Mouse (Mus musculus) embryonic facial prominence, embryonic 15.5 days (tissue): ENCODE data around the gene Ipo5. TPM values are rescaled to one million over a fixed set of nuclear protein-coding genes. Genes with fewer than 3 reads are reported as not detected.

Experiments
- ATAC-seq: fragments of 200-750 bp; cut with Nextera tagmentation; 2 replicates; pipeline ENCODE4 v1.8.0; 2017; ENCODE audit warnings: low read depth, moderate TSS enrichment; ENCODE audit not compliant: insufficient number of reproducible peaks, low FRiP score, low TSS enrichment
- H3K27ac ChIP-seq: fragments of 300-500 bp; sonication (generic); replicated peaks from 2 replicates; pipeline ENCODE4 v1.5.1; 2015; ENCODE audit warnings: mild to moderate bottlenecking, inconsistent platforms
- H3K27me3 ChIP-seq: fragments of 300-500 bp; sonication (generic); 2 replicates; pipeline ENCODE4 v1.6.1; 2015; ENCODE audit warnings: inconsistent platforms
- H3K36me3 ChIP-seq: fragments of 300-500 bp; sonication (generic); 2 replicates; pipeline ENCODE4 v1.6.1; 2015; ENCODE audit warnings: mild to moderate bottlenecking, inconsistent platforms
- H3K4me1 ChIP-seq: fragments of 300-500 bp; sonication (generic); 2 replicates; pipeline ENCODE4 v1.6.1; 2015; ENCODE audit warnings: inconsistent platforms
- H3K4me2 ChIP-seq: fragments of 300-500 bp; sonication (generic); replicated peaks from 2 replicates; pipeline ENCODE4 v1.6.1; 2015; ENCODE audit warnings: mild to moderate bottlenecking, inconsistent platforms
- H3K4me3 ChIP-seq: fragments of 300-500 bp; sonication (generic); replicated peaks from 2 replicates; pipeline ENCODE4 v1.5.1; 2015; ENCODE audit warnings: mild to moderate bottlenecking, inconsistent platforms
- H3K9ac ChIP-seq: fragments of 300-500 bp; sonication (generic); 2 replicates; pipeline ENCODE4 v1.6.1; 2015; ENCODE audit warnings: inconsistent platforms
- H3K9me3 ChIP-seq: fragments of 300-500 bp; sonication (generic); replicated peaks from 2 replicates; pipeline ENCODE4 v1.6.1; 2016; ENCODE audit warnings: inconsistent platforms
- WGBS: fragments of 180-500 bp; shearing (Covaris S2); methylation state at CpG from one replicate; pipeline ENCODE4 v1.1.7; 2015; 5-methylcytosine and 5-hydroxymethylcytosine counted together
- polyA plus RNA-seq: library from polyadenylated mRNA; unstranded; fragments of >200 nt; fragmentation: Nextera tagmentation; extraction: Ambion mirVana; gene quantifications from 2 replicates; pipeline ENCODE4 v1.2.1, GENCODE M21; 2015

Ipo5 gene
- polyA plus RNA-seq, result 70.7 and 73.8 TPM in 2 replicates

DNA sequence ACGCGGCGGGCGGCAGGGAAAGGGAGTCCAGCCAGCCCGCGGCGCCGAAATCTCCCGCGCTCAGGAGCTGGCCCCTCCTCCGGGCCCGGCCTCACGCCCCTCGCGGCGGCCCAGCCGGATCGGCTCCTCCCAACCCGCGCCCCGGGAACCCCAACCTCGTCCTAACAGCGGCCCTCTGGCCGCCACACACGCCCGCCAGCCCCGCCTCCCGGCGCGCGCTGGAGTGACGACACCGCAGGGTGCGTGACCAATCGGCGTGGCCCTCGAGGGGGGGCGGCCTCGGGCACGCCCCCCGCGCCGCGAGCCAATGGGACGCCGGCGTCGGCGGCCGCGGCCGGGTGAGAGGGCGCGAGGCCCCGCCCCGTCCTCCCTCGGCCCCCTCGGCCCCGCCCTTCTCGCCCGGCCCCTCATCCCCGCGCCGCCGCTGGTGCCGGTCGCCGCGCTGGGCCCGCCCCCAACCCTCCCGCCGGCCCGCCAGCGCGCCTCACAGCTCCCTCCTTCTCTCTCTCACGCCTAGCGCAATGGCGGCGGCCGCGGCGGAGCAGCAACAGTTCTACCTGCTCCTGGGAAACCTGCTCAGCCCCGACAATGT is at the start of gene Ipo5:
Ipo5 (plus strand) TSS at position 492 of the 592 bp plus-strand sequence.
- Histone ChIP-seq H3K4me2 (peak within 1 kb of the TSS; percentile 80), H3K4me3 (peak within 1 kb of the TSS; percentile 86), H3K36me3 (no peaks in the 10 kb centered on the region), H3K27me3 (no peaks in the 10 kb centered on the region), H3K4me1 (peaks cover 14% of the 10 kb centered on the region), H3K9ac (peak within 1 kb of the TSS; percentile 87), H3K27ac (peak within 1 kb of the TSS; percentile 89), H3K9me3 (no peaks in the 10 kb centered on the region)
- WGBS, result under 1% methylated on average over 69 of the region's 83 CpGs
- peak; percentile 99 for ATAC-seq

DNA sequence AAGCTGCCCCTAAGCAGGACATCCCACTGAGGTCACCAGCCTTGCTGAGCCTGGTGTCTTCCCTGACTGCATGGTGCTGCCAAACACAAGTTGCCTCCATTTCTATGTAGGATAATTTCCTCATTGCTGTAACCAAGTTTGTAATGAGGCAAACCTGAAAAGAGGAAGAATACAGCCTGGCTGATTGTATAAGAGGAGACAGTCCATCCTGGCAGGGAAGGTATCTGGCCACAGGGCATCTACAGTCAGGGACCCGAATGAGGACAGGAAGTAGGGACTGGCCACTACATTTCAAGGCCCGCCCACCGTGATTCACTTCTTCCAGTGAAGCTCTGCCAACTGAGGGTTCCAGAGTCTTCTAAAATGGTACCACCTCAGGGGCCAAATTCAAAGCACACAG is 47.8 kb upstream of the Ipo5 start:
- Histone ChIP-seq H3K27me3 (no peaks in the 10 kb centered on the region), H3K36me3 (no peaks in the 10 kb centered on the region), H3K4me3 (no peak overlapping the region), H3K27ac (no peak overlapping the region), H3K4me1 (peaks cover 3% of the 10 kb centered on the region; the same call in 1 of the 2 replicates), H3K9me3 (no peaks in the 10 kb centered on the region), H3K9ac (no peak overlapping the region), H3K4me2 (no peak overlapping the region)
- WGBS, result 82% methylated on average over 3 of the region's 3 CpGs
- ATAC-seq, result no peak

DNA sequence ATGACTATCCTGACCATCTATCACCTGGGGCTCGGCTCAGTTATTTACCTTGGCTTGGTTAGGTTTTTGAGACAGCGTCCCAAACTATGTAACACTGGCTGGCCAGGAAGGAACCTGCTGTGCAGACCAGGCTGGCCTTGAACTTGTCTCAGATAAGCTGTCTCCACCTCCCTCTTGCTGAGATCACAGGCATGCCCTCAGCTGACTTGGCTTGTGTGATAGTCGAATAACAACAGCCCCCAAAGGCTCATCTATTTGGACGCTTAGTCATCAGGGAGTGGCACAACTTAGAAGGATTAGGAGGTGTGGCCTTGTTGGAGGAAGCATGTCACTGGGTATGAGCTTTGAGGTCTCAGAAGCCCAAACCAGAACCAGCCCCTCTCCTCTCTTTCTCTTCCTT is 46.1 kb upstream of the Ipo5 start:
- ATAC-seq, result no peak
- Histone ChIP-seq H3K27ac (no peak overlapping the region), H3K36me3 (no peaks in the 10 kb centered on the region), H3K4me1 (peaks cover 9% of the 10 kb centered on the region), H3K4me3 (no peak overlapping the region), H3K9me3 (no peaks in the 10 kb centered on the region), H3K27me3 (no peaks in the 10 kb centered on the region), H3K4me2 (no peak overlapping the region), H3K9ac (no peak overlapping the region)
- 81% methylated on average over 4 of the region's 4 CpGs for WGBS

DNA sequence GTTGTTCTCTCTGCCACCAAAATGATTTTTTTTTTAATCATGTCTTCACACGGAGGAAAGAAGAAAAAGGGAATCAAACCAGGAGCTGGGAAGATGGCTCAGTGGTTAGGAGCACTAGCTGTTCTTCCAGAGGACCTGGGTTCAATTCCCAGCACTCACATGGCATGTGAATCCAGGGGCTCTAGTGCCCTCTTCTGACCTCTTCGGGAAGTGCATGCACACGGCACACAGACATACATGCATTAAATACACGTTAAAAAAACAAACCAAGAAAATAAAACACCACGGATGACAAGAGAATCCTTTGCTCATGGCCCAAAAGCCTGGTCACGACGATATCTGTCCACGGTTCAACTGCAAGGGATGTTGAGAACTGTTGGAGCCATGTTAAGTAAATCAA is 44.5 kb upstream of the Ipo5 start:
- Histone ChIP-seq H3K4me1 (peaks cover 9% of the 10 kb centered on the region), H3K36me3 (no peaks in the 10 kb centered on the region), H3K27me3 (no peaks in the 10 kb centered on the region), H3K4me3 (no peak overlapping the region), H3K9me3 (no peaks in the 10 kb centered on the region), H3K4me2 (no peak overlapping the region), H3K9ac (no peak overlapping the region), H3K27ac (no peak overlapping the region)
- ATAC-seq, result no peak
- WGBS, result 91% methylated on average over 8 of the region's 8 CpGs

DNA sequence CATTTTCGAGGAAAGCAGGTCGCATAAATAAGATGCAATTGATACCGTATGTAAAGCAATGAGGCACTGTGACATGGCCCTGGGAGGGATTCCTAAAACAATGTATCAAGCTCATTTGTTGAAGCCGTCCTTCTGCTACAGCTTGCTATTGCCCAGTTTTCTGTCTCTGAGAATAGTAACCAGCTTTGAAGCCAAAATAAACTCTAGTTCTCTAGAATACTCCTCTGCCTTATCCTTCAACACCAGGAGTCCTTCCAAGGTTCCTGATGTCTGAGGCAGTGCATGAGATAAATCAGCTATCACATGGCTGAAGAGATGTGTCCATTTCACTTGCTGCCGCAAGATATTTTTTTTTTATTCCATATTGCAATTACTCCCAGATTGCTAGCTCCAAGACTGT is 43.9 kb upstream of the Ipo5 start:
- H3K9ac ChIP-seq, result no peak overlapping the region
- no peak overlapping the region for H3K27ac ChIP-seq
- H3K4me1 ChIP-seq, result peaks cover 9% of the 10 kb centered on the region
- ATAC-seq, result no peak
- H3K27me3 ChIP-seq, result no peaks in the 10 kb centered on the region
- WGBS, result 85% methylated on average over 5 of the region's 5 CpGs
- no peak overlapping the region for H3K4me2 ChIP-seq
- no peaks in the 10 kb centered on the region for H3K9me3 ChIP-seq
- no peak overlapping the region for H3K4me3 ChIP-seq
- H3K36me3 ChIP-seq, result no peaks in the 10 kb centered on the region

DNA sequence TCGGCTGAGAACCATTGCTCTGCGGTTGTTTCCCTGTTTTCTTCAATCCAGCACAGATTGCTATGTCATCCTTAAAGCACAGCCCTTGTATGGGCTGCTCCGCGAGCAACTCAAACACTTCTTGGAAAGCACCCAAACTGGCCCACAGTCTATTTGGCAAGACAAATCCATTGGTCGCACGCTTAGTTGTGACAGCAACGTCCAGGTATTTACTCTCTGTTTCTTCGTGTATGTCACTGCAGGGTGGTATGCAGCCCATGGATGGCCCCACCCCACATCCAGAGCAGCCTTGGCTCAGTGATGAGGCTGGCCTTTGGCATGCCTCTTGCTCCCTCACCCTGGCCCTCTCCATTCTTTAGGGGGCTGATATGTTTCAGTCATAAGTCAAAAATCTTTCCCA is 42.5 kb upstream of the Ipo5 start:
- no peaks in the 10 kb centered on the region for H3K9me3 ChIP-seq
- WGBS, result 29% methylated on average over 8 of the region's 8 CpGs
- no peak overlapping the region for H3K9ac ChIP-seq
- H3K4me1 ChIP-seq, result peaks cover 9% of the 10 kb centered on the region
- no peaks in the 10 kb centered on the region for H3K36me3 ChIP-seq
- ATAC-seq, result peak; percentile 65
- H3K27me3 ChIP-seq, result no peaks in the 10 kb centered on the region
- H3K4me3 ChIP-seq, result no peak overlapping the region
- H3K4me2 ChIP-seq, result no peak overlapping the region
- peak overlapping the region; percentile 48 for H3K27ac ChIP-seq

DNA sequence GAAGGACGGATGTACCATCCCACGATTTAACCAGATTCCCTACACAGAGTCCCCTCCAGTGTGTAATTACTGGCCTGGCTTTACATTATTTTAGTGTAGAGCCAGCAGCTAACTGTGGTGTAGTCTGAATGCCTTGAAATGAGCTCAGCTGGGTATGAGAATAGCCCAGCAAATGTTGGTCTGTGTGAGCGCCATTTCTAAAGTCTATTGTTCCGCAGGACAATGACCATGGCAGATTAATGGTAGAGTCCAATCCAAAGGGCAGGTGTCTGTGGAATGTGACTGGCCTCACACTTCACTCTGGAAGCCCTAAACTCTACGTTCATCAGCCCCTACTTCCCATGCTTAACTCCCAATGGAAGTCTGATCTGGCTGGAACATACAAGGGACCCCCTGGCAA is 40.3 kb upstream of the Ipo5 start:
- WGBS, result 75% methylated on average over 5 of the region's 5 CpGs
- no peak overlapping the region for H3K9ac ChIP-seq

DNA sequence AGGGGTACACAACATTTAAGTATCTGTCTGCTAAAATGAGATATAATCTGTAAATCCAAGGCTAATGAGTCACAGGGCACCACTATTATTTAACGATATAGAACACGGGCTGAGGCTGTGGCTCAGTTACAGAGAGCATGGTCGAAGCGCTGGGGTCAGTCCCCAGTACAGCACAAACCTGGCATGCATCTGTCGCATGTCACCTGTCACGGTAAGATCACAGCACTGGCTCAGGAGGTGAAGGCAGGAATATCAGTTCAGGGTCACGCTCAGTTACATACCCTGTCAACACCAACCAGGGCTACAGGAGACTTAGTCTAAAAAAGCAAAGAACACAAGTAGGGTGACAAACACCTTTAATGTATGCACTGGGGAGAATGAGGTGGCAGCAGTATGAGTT is 36.6 kb upstream of the Ipo5 start:
- H3K4me3 ChIP-seq, result no peak overlapping the region
- no peaks in the 10 kb centered on the region for H3K27me3 ChIP-seq
- WGBS, result 80% methylated on average over 7 of the region's 7 CpGs
- no peak overlapping the region for H3K27ac ChIP-seq
- no peak overlapping the region for H3K4me2 ChIP-seq
- no peak overlapping the region for H3K9ac ChIP-seq
- H3K9me3 ChIP-seq, result no peaks in the 10 kb centered on the region
- H3K36me3 ChIP-seq, result no peaks in the 10 kb centered on the region
- no peaks in the 10 kb centered on the region for H3K4me1 ChIP-seq
- peak; percentile 22; the same call in 1 of the 2 replicates for ATAC-seq

More for the DNA sequence above, 40.3 kb upstream of the Ipo5 start:
- Histone ChIP-seq H3K9me3 (no peaks in the 10 kb centered on the region), H3K36me3 (no peaks in the 10 kb centered on the region), H3K27me3 (no peaks in the 10 kb centered on the region), H3K4me2 (no peak overlapping the region), H3K4me3 (no peak overlapping the region), H3K27ac (no peak overlapping the region), H3K4me1 (peaks cover 9% of the 10 kb centered on the region)
- ATAC-seq, result 0 out of 2 replicates have a peak, but pooled peaks have one; percentile 20

DNA sequence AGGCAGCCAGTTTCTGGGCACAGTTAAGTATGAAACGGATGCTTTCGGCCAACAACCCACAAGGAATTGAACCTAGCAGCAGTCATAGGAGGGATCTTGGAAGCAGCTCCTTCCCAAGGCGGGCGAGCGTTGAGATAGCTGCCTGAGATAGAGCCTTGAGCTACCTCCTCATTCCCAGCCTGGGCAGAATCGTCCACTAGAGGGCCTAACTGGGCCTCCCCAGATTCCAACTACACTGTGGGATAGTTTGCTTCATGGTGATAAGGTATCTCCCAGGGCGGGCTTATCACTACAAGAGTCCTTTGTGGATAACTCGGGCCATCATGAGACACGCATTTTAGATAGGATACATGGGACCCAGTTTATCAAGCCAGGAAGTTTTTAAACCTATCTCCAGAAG is 35.9 kb upstream of the Ipo5 start:
- 77% methylated on average over 9 of the region's 9 CpGs for WGBS
- Histone ChIP-seq H3K4me2 (no peak overlapping the region), H3K36me3 (no peaks in the 10 kb centered on the region), H3K4me3 (no peak overlapping the region), H3K9me3 (no peaks in the 10 kb centered on the region), H3K4me1 (no peaks in the 10 kb centered on the region), H3K27ac (no peak overlapping the region), H3K27me3 (no peaks in the 10 kb centered on the region), H3K9ac (no peak overlapping the region)
- ATAC-seq, result no peak

DNA sequence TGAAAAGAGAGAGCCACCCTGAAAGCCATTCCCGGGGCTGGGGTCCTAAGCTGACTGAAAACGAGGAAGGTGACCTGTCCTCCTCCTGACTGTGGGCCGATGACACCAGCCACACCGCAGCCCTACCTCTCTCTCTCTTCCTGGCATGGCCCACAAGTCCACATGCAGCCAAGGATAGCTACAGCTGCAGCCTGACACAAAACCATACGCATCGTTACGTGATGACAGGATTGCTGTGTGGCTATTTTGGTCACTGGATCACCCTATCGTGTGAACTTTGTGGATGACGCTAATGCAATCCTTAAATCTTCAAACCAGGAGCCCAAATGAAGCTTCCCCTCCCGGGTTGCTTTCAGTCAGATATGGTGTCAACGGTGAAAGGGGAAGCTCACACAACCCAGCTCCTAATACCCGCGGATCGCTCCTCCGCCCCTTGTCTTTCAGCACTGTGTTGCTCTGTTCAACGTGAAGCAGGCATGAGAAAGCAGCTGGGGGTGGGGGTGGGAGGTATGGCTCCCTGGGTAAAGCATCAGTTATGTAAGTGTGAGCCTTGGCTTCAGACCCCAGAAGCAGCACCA is 35.1 kb upstream of the Ipo5 start:
- WGBS, result 72% methylated on average over 16 of the region's 16 CpGs
- H3K4me2 ChIP-seq, result no peak overlapping the region
- no peaks in the 10 kb centered on the region for H3K4me1 ChIP-seq
- H3K9ac ChIP-seq, result no peak overlapping the region
- no peaks in the 10 kb centered on the region for H3K27me3 ChIP-seq
- ATAC-seq, result no peak
- no peaks in the 10 kb centered on the region for H3K9me3 ChIP-seq
- no peak overlapping the region for H3K27ac ChIP-seq
- no peaks in the 10 kb centered on the region for H3K36me3 ChIP-seq
- no peak overlapping the region for H3K4me3 ChIP-seq

DNA sequence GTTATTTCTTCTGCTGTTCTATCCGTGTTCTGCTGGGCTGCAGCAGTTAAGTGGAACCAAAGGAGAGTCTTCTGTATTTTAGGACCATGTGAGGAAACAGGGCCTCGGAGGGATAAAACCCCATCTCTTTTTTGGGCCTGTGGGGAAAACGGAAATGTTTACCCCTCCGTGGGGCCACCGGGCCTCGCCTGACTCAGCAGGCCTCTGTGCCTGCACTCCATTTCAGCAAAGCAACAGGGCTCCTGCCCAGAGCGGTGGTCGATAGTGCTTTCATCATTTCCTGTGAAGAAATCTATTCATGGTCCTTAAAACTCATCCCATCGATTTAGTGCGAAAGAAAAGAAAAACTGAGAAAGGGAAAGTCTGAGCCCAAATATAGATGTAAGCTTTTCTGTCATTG is 33.9 kb upstream of the Ipo5 start:
- H3K4me2 ChIP-seq, result no peak overlapping the region
- no peaks in the 10 kb centered on the region for H3K4me1 ChIP-seq
- H3K27ac ChIP-seq, result no peak overlapping the region
- no peaks in the 10 kb centered on the region for H3K9me3 ChIP-seq
- no peak overlapping the region for H3K9ac ChIP-seq
- H3K4me3 ChIP-seq, result no peak overlapping the region
- WGBS, result 60% methylated on average over 10 of the region's 10 CpGs
- H3K27me3 ChIP-seq, result no peaks in the 10 kb centered on the region
- no peak for ATAC-seq
- no peaks in the 10 kb centered on the region for H3K36me3 ChIP-seq

DNA sequence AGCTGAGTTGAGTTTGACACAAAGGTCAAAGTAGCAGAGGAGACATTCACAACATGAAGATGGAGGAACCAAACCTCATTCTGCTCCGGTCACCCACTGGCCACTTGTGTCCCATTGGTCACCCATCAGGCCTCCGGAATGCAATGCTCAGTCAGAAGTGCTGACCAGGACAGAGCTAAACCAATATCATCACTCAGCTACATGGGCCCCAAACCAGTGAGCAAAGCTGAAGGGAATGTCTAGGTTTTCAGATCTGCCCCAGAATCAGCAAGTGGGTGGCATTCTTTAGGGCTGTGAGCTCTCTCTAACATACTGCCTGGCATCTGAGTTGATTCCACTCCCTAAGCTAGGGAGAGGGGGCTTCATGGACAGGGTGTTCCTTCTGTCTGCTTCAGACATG is 32.0 kb upstream of the Ipo5 start:
- Histone ChIP-seq H3K36me3 (no peaks in the 10 kb centered on the region), H3K27ac (no peak overlapping the region), H3K9me3 (no peaks in the 10 kb centered on the region), H3K4me2 (no peak overlapping the region), H3K4me3 (no peak overlapping the region), H3K27me3 (no peaks in the 10 kb centered on the region), H3K9ac (no peak overlapping the region), H3K4me1 (no peaks in the 10 kb centered on the region)
- ATAC-seq, result no peak
- 100% methylated on average over 2 of the region's 2 CpGs for WGBS
